Mouse (Mus musculus) regulatory T cell (primary cell): Measurements from ENCODE around the gene Adnp.
"Not testable (repeated sequence)": the region's sequence is repeated elsewhere in the genome, so short reads cannot be mapped to it uniquely, and the experiment has no call there.

Source experiments
- in situ Hi-C: fragments of 300-600 bp; cut with MboI, MseI; formaldehyde crosslinking; loops from one replicate; pipeline ENCODE4 v1.15.1; 2025; ENCODE audit warnings: high pct_unique_total_duplicates

The Adnp gene

DNA sequence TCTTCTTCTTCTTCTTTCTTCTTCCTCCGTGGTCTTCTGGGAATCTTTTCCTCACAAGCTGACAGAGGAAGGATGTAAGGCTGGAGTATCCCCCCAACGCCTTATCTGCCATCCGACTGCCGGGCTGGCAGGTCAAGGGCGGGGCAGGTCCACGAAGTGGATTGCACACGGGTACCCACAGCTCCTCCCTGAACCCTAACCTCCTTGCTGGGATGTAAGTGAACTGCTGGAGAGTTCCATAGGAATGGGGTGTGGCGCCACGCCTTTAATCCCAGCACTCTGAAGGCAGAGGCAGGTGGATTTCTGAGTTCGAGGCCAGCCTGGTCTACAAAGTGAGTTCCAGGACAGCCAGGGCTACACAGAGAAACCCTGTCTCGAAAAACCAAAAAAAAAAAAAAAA lies 48.9 kb downstream of the Adnp start:
- in situ Hi-C loops = not testable (repeated sequence)

- in situ Hi-C loops = no loop called here
These were observed 50.6 kb downstream of the Adnp start for GRCm38 (mm10) chr2:168156361-168156760.

DNA sequence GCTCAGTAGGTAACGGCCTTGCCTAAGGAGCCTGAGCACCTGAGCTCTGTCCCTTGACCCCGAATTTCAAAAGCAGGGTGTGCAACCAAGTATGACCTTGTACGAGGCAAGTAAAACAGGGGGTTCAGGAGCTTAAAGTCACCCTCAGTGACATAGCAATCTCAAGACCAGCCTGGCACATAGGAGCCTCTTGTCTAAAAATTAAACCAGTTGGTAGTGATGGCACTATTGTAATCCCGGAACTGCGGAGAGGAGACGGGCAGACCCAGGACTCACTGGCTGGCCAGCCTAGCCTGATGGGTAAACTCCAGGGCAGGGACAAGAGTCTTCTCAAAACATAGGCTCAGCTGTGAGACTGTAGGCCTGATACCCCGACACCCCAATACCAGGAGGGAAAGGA lies 51.2 kb downstream of the Adnp start:
- in situ Hi-C loops = no loop called here

- in situ Hi-C loops = no loop called here
These were observed 52.6 kb downstream of the Adnp start for GRCm38 (mm10) chr2:168154090-168154881.

DNA sequence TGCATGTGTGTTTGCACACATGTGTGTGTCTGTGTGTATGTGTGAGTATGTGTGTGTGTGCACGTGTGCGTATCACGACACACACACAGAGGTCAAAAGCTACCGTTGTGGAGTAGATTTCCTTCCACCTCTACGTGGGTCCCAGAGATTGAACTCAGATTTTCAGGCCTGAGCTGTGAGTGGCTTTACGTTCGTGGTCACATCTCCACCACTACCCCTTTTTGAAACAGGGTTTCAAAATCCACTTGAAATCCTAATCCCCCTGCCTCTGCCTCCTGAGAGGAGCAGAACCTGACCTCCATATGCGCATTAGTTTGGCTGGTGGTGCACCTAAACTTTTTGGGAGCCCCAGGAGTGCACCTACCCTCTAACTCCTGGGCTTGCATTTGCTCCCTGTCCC lies 57.7 kb downstream of the Adnp start:
- in situ Hi-C loops = no loop called here

- in situ Hi-C loops = no loop called here
These were observed 59.0 kb downstream of the Adnp start for GRCm38 (mm10) chr2:168147722-168148432.

GRCm38 (mm10) chr2:168145437-168145836 lies 61.5 kb downstream of the Adnp start:
- in situ Hi-C loops = no loop called here

GRCm38 (mm10) chr2:168143794-168144193 lies 63.1 kb downstream of the Adnp start:
- in situ Hi-C loops = no loop called here

- in situ Hi-C loops = no loop called here
These were observed 69.8 kb downstream of the Adnp start for GRCm38 (mm10) chr2:168137161-168137560.
